Mouse (Mus musculus): ENCODE results near the gene Soat2. TPM values are rescaled to one million over a fixed set of nuclear protein-coding genes. Genes with fewer than 3 reads are reported as not detected.

The Soat2 gene
- polyA plus RNA-seq, 1 experiment from 2014 or later = 0.28 TPM

- Histone ChIP-seq H3K36me3 (ENCODE audit: control insufficient read depth, insufficient read depth, low read length) (no peaks in the 10 kb centered on the region), H3K27me3 (ENCODE audit: control insufficient read depth, insufficient read depth, low read length) (peaks cover 13% of the 10 kb centered on the region), H3K4me3 (ENCODE audit: low read length) (no peak overlapping the region), H3K4me2 (replicated peaks; ENCODE audit: low read depth, low read length) (no peak overlapping the region), H3K9ac (ENCODE audit: low read depth, low read length) (no peak overlapping the region), H3K27ac (ENCODE audit: low read depth, low read length) (peak overlapping the region; percentile 37; the same call in 1 of the 2 replicates), H3K9me3 (ENCODE audit: control insufficient read depth, low read length) (no peaks in the 10 kb centered on the region), H3K4me1 (ENCODE audit: control insufficient read depth, insufficient read depth, low read length) (0 out of 2 replicates have a peak, but pooled peaks cover 3% of the 10 kb centered on the region)
- peak; percentile 44; the same call in 1 of the 2 replicates for ATAC-seq (ENCODE audit: low FRiP score, low TSS enrichment)
- 56% methylated on average over 23 of the region's 23 CpGs for WGBS
Measured at GRCm38 (mm10) chr15:102142914-102143912, 7.1 kb upstream of the Soat2 start.

GRCm38 (mm10) chr15:102144274-102144711, 6.0 kb upstream of the Soat2 start, which contains the start of gene Igfbp6:
TSS of gene Igfbp6 (plus strand) at chr15:102144362.
- peak within 1 kb of the TSS; percentile 41 for H3K4me2 ChIP-seq (replicated peaks; ENCODE audit: low read depth, low read length)
- peaks cover 13% of the 10 kb centered on the region for H3K27me3 ChIP-seq (ENCODE audit: control insufficient read depth, insufficient read depth, low read length)
- H3K4me3 ChIP-seq (ENCODE audit: low read length) = peak within 1 kb of the TSS; percentile 26
- peak within 1 kb of the TSS; percentile 37; the same call in 1 of the 2 replicates for H3K27ac ChIP-seq (ENCODE audit: low read depth, low read length)
- 4% methylated on average over 22 of the region's 22 CpGs for WGBS
- peak within 1 kb of the TSS; percentile 31; the same call in 1 of the 2 replicates for H3K9ac ChIP-seq (ENCODE audit: low read depth, low read length)
- H3K36me3 ChIP-seq (ENCODE audit: control insufficient read depth, insufficient read depth, low read length) = no peaks in the 10 kb centered on the region
- peak; percentile 57 for ATAC-seq (ENCODE audit: low FRiP score, low TSS enrichment)
- 0 out of 2 replicates have a peak, but pooled peaks cover 5% of the 10 kb centered on the region for H3K4me1 ChIP-seq (ENCODE audit: control insufficient read depth, insufficient read depth, low read length)
- H3K9me3 ChIP-seq (ENCODE audit: control insufficient read depth, low read length) = no peaks in the 10 kb centered on the region

GRCm38 (mm10) chr15:102144726-102145125, 5.6 kb upstream of the Soat2 start:
- ATAC-seq (ENCODE audit: low FRiP score, low TSS enrichment) = no peak
- WGBS = 13% methylated on average over 16 of the region's 19 CpGs

GRCm38 (mm10) chr15:102145330-102145729, 5.0 kb upstream of the Soat2 start:
- peak overlapping the region; percentile 12; the same call in 1 of the 2 replicates for H3K9ac ChIP-seq (ENCODE audit: low read depth, low read length)
- ATAC-seq (ENCODE audit: low FRiP score, low TSS enrichment) = no peak
- peak overlapping the region; percentile 41; the same call in 1 of the 2 replicates for H3K4me2 ChIP-seq (replicated peaks; ENCODE audit: low read depth, low read length)
- 81% methylated on average over 10 of the region's 10 CpGs for WGBS
- no peak overlapping the region for H3K27ac ChIP-seq (ENCODE audit: low read depth, low read length)
- H3K27me3 ChIP-seq (ENCODE audit: control insufficient read depth, insufficient read depth, low read length) = peaks cover 13% of the 10 kb centered on the region
- peak overlapping the region; percentile 26; the same call in 1 of the 2 replicates for H3K4me3 ChIP-seq (ENCODE audit: low read length)
- H3K9me3 ChIP-seq (ENCODE audit: control insufficient read depth, low read length) = no peaks in the 10 kb centered on the region
- peaks cover 7% of the 10 kb centered on the region; the same call in 1 of the 2 replicates for H3K4me1 ChIP-seq (ENCODE audit: control insufficient read depth, insufficient read depth, low read length)
- H3K36me3 ChIP-seq (ENCODE audit: control insufficient read depth, insufficient read depth, low read length) = no peaks in the 10 kb centered on the region

More at GRCm38 (mm10) chr15:102144726-102145125, 5.6 kb upstream of the Soat2 start:
- H3K4me2 ChIP-seq (replicated peaks; ENCODE audit: low read depth, low read length) = peak overlapping the region; percentile 41
- peak overlapping the region; percentile 31; the same call in 1 of the 2 replicates for H3K9ac ChIP-seq (ENCODE audit: low read depth, low read length)
- 0 out of 2 replicates have a peak, but pooled peaks cover 5% of the 10 kb centered on the region for H3K4me1 ChIP-seq (ENCODE audit: control insufficient read depth, insufficient read depth, low read length)
- no peaks in the 10 kb centered on the region for H3K9me3 ChIP-seq (ENCODE audit: control insufficient read depth, low read length)
- H3K4me3 ChIP-seq (ENCODE audit: low read length) = peak overlapping the region; percentile 26
- H3K36me3 ChIP-seq (ENCODE audit: control insufficient read depth, insufficient read depth, low read length) = no peaks in the 10 kb centered on the region
- peaks cover 13% of the 10 kb centered on the region for H3K27me3 ChIP-seq (ENCODE audit: control insufficient read depth, insufficient read depth, low read length)
- H3K27ac ChIP-seq (ENCODE audit: low read depth, low read length) = no peak overlapping the region

GRCm38 (mm10) chr15:102146089-102146488, 4.2 kb upstream of the Soat2 start:
- no peak for ATAC-seq (ENCODE audit: low FRiP score, low TSS enrichment)
- H3K27ac ChIP-seq (ENCODE audit: low read depth, low read length) = no peak overlapping the region
- no peak overlapping the region for H3K4me3 ChIP-seq (ENCODE audit: low read length)
- H3K27me3 ChIP-seq (ENCODE audit: control insufficient read depth, insufficient read depth, low read length) = peaks cover 13% of the 10 kb centered on the region
- 94% methylated on average over 5 of the region's 5 CpGs for WGBS
- no peak overlapping the region for H3K9ac ChIP-seq (ENCODE audit: low read depth, low read length)
- no peaks in the 10 kb centered on the region for H3K36me3 ChIP-seq (ENCODE audit: control insufficient read depth, insufficient read depth, low read length)
- no peak overlapping the region; the same call in 1 of the 2 replicates for H3K4me2 ChIP-seq (replicated peaks; ENCODE audit: low read depth, low read length)
- peaks cover 12% of the 10 kb centered on the region; the same call in 1 of the 2 replicates for H3K4me1 ChIP-seq (ENCODE audit: control insufficient read depth, insufficient read depth, low read length)
- H3K9me3 ChIP-seq (ENCODE audit: control insufficient read depth, low read length) = no peaks in the 10 kb centered on the region

- 0% methylated on average over 1 of the region's 1 CpGs for WGBS
- Histone ChIP-seq H3K4me2 (replicated peaks; ENCODE audit: low read depth, low read length) (no peak overlapping the region), H3K27ac (ENCODE audit: low read depth, low read length) (no peak overlapping the region), H3K9me3 (ENCODE audit: control insufficient read depth, low read length) (no peaks in the 10 kb centered on the region), H3K4me1 (ENCODE audit: control insufficient read depth, insufficient read depth, low read length) (peaks cover 12% of the 10 kb centered on the region; the same call in 1 of the 2 replicates), H3K36me3 (ENCODE audit: control insufficient read depth, insufficient read depth, low read length) (no peaks in the 10 kb centered on the region), H3K9ac (ENCODE audit: low read depth, low read length) (no peak overlapping the region), H3K27me3 (ENCODE audit: control insufficient read depth, insufficient read depth, low read length) (peaks cover 13% of the 10 kb centered on the region), H3K4me3 (ENCODE audit: low read length) (no peak overlapping the region)
- no peak for ATAC-seq (ENCODE audit: low FRiP score, low TSS enrichment)
Measured at GRCm38 (mm10) chr15:102146882-102147281, 3.4 kb upstream of the Soat2 start.

GRCm38 (mm10) chr15:102147674-102148402, 2.5 kb upstream of the Soat2 start:
- peak overlapping the region; percentile 18; the same call in 1 of the 2 replicates for H3K9ac ChIP-seq (ENCODE audit: low read depth, low read length)

GRCm38 (mm10) chr15:102149561-102149960, 765 bp upstream of the Soat2 start:
- Histone ChIP-seq H3K36me3 (ENCODE audit: control insufficient read depth, insufficient read depth, low read length) (no peaks in the 10 kb centered on the region), H3K9ac (ENCODE audit: low read depth, low read length) (no peak overlapping the region), H3K9me3 (ENCODE audit: control insufficient read depth, low read length) (no peaks in the 10 kb centered on the region), H3K4me2 (replicated peaks; ENCODE audit: low read depth, low read length) (no peak overlapping the region), H3K4me1 (ENCODE audit: control insufficient read depth, insufficient read depth, low read length) (peaks cover 9% of the 10 kb centered on the region; the same call in 1 of the 2 replicates), H3K27ac (ENCODE audit: low read depth, low read length) (no peak overlapping the region), H3K27me3 (ENCODE audit: control insufficient read depth, insufficient read depth, low read length) (peaks cover 10% of the 10 kb centered on the region), H3K4me3 (ENCODE audit: low read length) (no peak overlapping the region)
- no peak for ATAC-seq (ENCODE audit: low FRiP score, low TSS enrichment)
- 67% methylated on average over 4 of the region's 4 CpGs for WGBS

More at GRCm38 (mm10) chr15:102147674-102148402, 2.5 kb upstream of the Soat2 start:
- Histone ChIP-seq H3K36me3 (ENCODE audit: control insufficient read depth, insufficient read depth, low read length) (no peaks in the 10 kb centered on the region), H3K4me3 (ENCODE audit: low read length) (no peak overlapping the region), H3K27ac (ENCODE audit: low read depth, low read length) (no peak overlapping the region), H3K4me1 (ENCODE audit: control insufficient read depth, insufficient read depth, low read length) (peaks cover 12% of the 10 kb centered on the region; the same call in 1 of the 2 replicates), H3K27me3 (ENCODE audit: control insufficient read depth, insufficient read depth, low read length) (peaks cover 13% of the 10 kb centered on the region), H3K4me2 (replicated peaks; ENCODE audit: low read depth, low read length) (no peak overlapping the region; the same call in 1 of the 2 replicates), H3K9me3 (ENCODE audit: control insufficient read depth, low read length) (no peaks in the 10 kb centered on the region)
- WGBS = 57% methylated on average over 16 of the region's 16 CpGs
- ATAC-seq (ENCODE audit: low FRiP score, low TSS enrichment) = no peak
